8 mouse cellular contexts compared by ENCODE assay signal in the genomic region with DNA sequence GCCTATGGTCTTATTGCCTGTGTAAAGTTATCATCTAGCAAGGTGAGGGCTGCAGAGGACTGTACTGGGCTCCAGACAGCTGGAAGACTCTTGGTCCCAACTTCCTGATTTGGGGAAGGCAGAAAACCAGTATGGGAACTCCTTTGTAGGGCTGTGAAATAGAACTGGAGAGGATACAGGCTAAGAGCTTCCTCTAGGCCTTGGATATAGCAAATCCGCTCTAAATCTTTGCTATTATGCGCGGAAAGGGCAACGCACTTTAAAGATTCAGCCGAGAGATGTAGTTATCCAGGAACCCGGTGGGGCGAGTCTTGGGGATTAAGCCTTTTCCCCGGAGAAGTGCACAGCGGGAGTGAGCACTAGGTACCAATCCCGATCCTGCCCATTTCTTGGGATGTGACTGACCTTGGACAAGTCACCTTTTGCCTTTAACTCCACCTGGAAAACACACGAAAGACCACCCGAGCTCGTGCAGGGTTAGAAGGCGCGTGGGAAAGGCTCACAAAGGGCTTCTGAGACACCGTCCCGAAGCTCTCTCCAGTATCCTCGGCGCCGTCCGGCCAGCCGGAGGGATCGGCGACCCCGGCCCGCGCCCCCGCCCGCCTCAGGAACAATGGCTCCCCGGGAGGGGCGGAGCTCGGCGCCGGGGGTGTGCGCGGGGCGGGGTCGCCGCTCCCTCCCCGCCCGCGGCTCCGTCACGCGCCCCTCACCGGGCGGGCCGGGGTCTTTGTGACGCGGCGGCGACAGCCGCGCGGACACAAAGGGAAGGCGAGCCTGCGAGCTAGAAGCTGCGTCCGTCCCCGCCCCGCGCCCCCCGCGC. TPM values are rescaled to one million over a fixed set of nuclear protein-coding genes. Genes with fewer than 3 reads are reported as not detected.
DNase-seq lines count a peak whose midpoint lies in the region; ATAC-seq and TF ChIP-seq lines count a peak whose summit lies in the region.

Gene Tmeff1 (plus strand): TSS at position 754 of the 820 bp plus-strand sequence.

- peak; percentile 5 for DNase-seq in cerebellum, adult 8-10 months
- DNase-seq in cerebellum, adult 11-12 months: no peak
- peak; percentile 86 for DNase-seq in ZHBTc4 (ENCODE audit: low read depth, low spot score)
- DNase-seq in forebrain, embryonic 14.5 days (ENCODE audit: low spot score): peak; percentile 86
- peak; percentile 84 for DNase-seq in intestine, embryonic 14.5 days (ENCODE audit: low spot score)
- DNase-seq in limb, embryonic 14.5 days (ENCODE audit: low spot score): peak; percentile 67

- WGBS in forebrain, embryonic 14.5 days: under 1% methylated on average over 49 of the region's 64 CpGs
- under 1% methylated on average over 38 of the region's 64 CpGs for WGBS in intestine, embryonic 14.5 days
- under 1% methylated on average over 31 of the region's 64 CpGs for whole genome bisulfite sequencing in limb, embryonic 14.5 days

- H3ac ChIP-seq in myocyte (ENCODE audit: control insufficient read depth, insufficient read length): peak within 1 kb of the TSS; percentile 29

- peak; percentile 87 for ATAC-seq in forebrain, embryonic 14.5 days
- peak; percentile 78 for ATAC-seq in intestine, embryonic 14.5 days (replicated peaks; ENCODE audit: low FRiP score, low TSS enrichment, low read depth)
- peak; percentile 86 for ATAC-seq in limb, embryonic 14.5 days (ENCODE audit: low FRiP score, low read depth)
- no peak for ATAC-seq in erythroid progenitor cell, adult 5-6 weeks (replicated peaks; ENCODE audit: low FRiP score, poor library complexity, severe bottlenecking)

- H3K9me3 ChIP-seq in forebrain, embryonic 14.5 days (replicated peaks; ENCODE audit: control insufficient read depth, low read length): no peaks in the 10 kb centered on the region
- H3K9me3 ChIP-seq in intestine, embryonic 14.5 days (ENCODE audit: control insufficient read depth, low read length): no peaks in the 10 kb centered on the region
- no peaks in the 10 kb centered on the region for H3K9me3 ChIP-seq in limb, embryonic 14.5 days (ENCODE audit: control insufficient read depth, low read length)

- 0 out of 2 replicates have a peak, but pooled peaks have one; percentile 56 for TF ChIP-seq POLR2A in limb, embryonic 14.5 days (IDR thresholded peaks at IDR 0.05; ENCODE audit: borderline replicate concordance, extremely low read depth, insufficient read depth, insufficient read length)
- TF ChIP-seq POLR2A in myocyte (IDR thresholded peaks at IDR 0.05; ENCODE audit: insufficient read length, low read depth): peak; percentile 37

- H3K4me3 ChIP-seq in forebrain, embryonic 14.5 days (ENCODE audit: low read depth, low read length): peak within 1 kb of the TSS; percentile 90
- peak within 1 kb of the TSS; percentile 82 for H3K4me3 ChIP-seq in intestine, embryonic 14.5 days (ENCODE audit: low read depth, low read length)
- peak within 1 kb of the TSS; percentile 89 for H3K4me3 ChIP-seq in limb, embryonic 14.5 days (replicated peaks; ENCODE audit: low read length)
- H3K4me3 ChIP-seq in myocyte: peak within 1 kb of the TSS; percentile 62

- H3K9ac ChIP-seq in forebrain, embryonic 14.5 days (ENCODE audit: low read length): peak within 1 kb of the TSS; percentile 98
- H3K9ac ChIP-seq in intestine, embryonic 14.5 days (ENCODE audit: low read length): peak within 1 kb of the TSS; percentile 94
- H3K9ac ChIP-seq in limb, embryonic 14.5 days (ENCODE audit: low read depth, low read length, severe bottlenecking): peak within 1 kb of the TSS; percentile 97

- H3K4me1 ChIP-seq in forebrain, embryonic 14.5 days (ENCODE audit: control insufficient read depth, insufficient read depth, low read length): peaks cover 18% of the 10 kb centered on the region; the same call in 1 of the 2 replicates
- 0 out of 2 replicates have a peak, but pooled peaks cover 9% of the 10 kb centered on the region for H3K4me1 ChIP-seq in intestine, embryonic 14.5 days (replicated peaks; ENCODE audit: control insufficient read depth, insufficient read depth, low read length)
- H3K4me1 ChIP-seq in limb, embryonic 14.5 days (ENCODE audit: control insufficient read depth, insufficient read depth, low read length): peaks cover 7% of the 10 kb centered on the region

- peak within 1 kb of the TSS; percentile 98 for H3K27ac ChIP-seq in forebrain, embryonic 14.5 days (ENCODE audit: low read depth, low read length)
- H3K27ac ChIP-seq in intestine, embryonic 14.5 days (ENCODE audit: low read depth): peak within 1 kb of the TSS; percentile 95
- H3K27ac ChIP-seq in limb, embryonic 14.5 days (replicated peaks; ENCODE audit: low read depth, low read length): peak within 1 kb of the TSS; percentile 93

- H3K36me3 ChIP-seq in forebrain, embryonic 14.5 days (ENCODE audit: control insufficient read depth, insufficient read depth, low read length): 0 out of 2 replicates have a peak, but pooled peaks cover 3% of the 10 kb centered on the region
- H3K36me3 ChIP-seq in intestine, embryonic 14.5 days (ENCODE audit: control insufficient read depth, insufficient read depth, low read length): no peaks in the 10 kb centered on the region
- peaks cover 2% of the 10 kb centered on the region; the same call in 1 of the 2 replicates for H3K36me3 ChIP-seq in limb, embryonic 14.5 days (ENCODE audit: control insufficient read depth, insufficient read depth, low read length)
- H3K36me3 ChIP-seq in myocyte (ENCODE audit: control insufficient read depth, insufficient read depth): no peaks in the 10 kb centered on the region

- peak within 1 kb of the TSS; percentile 87 for H3K4me2 ChIP-seq in forebrain, embryonic 14.5 days (ENCODE audit: low read length)
- H3K4me2 ChIP-seq in intestine, embryonic 14.5 days (ENCODE audit: low read length): peak within 1 kb of the TSS; percentile 67
- H3K4me2 ChIP-seq in limb, embryonic 14.5 days (replicated peaks; ENCODE audit: low read depth, low read length, severe bottlenecking): peak within 1 kb of the TSS; percentile 80
- peak within 1 kb of the TSS; percentile 70 for H3K4me2 ChIP-seq in myocyte (ENCODE audit: low read depth)

- peaks cover 32% of the 10 kb centered on the region for H3K79me2 ChIP-seq in myocyte (ENCODE audit: control insufficient read depth, insufficient read depth)

- H3K27me3 ChIP-seq in forebrain, embryonic 14.5 days (replicated peaks; ENCODE audit: control insufficient read depth, insufficient read depth, low read length): no peaks in the 10 kb centered on the region
- H3K27me3 ChIP-seq in intestine, embryonic 14.5 days (replicated peaks; ENCODE audit: control insufficient read depth, insufficient read depth, low read length): no peaks in the 10 kb centered on the region
- no peaks in the 10 kb centered on the region for H3K27me3 ChIP-seq in limb, embryonic 14.5 days (ENCODE audit: control insufficient read depth, insufficient read depth, low read length)
- no peaks in the 10 kb centered on the region for H3K27me3 ChIP-seq in myocyte (ENCODE audit: control insufficient read depth, insufficient read depth, insufficient read length)

TF ChIP-seq in myocyte, 11 proteins besides CTCF, POLR2A, EP300 and RAD21:
- no peak for TF ChIP-seq TCF3 (IDR thresholded peaks at IDR 0.05; ENCODE audit: insufficient read length, low read depth)
- no peak for TF ChIP-seq MYOD1 (IDR thresholded peaks at IDR 0.05; ENCODE audit: control insufficient read depth in 1 of 3, insufficient read length in 2 of 3, low read depth in 2 of 3)
- no peak for TF ChIP-seq E2F4 (IDR thresholded peaks at IDR 0.05; ENCODE audit: insufficient read depth)
- no peak for TF ChIP-seq USF1 (IDR thresholded peaks at IDR 0.05; ENCODE audit: low read depth)
- no peak for TF ChIP-seq REST (IDR thresholded peaks at IDR 0.05; ENCODE audit: insufficient read depth, insufficient read length)
- no peak for TF ChIP-seq CEBPB (IDR thresholded peaks at IDR 0.05; ENCODE audit: insufficient read depth, poor library complexity, severe bottlenecking)
TF ChIP-seq in myocyte: peak in this region for 0.

RNA-seq across cellular contexts. Expression of gene Tmeff1, which starts in this region (rescaled TPM):
- 126 and 168 TPM in 2 replicates for polyA plus RNA-seq in forebrain, embryonic 14.5 days (2014; fragmentation: Nextera tagmentation; extraction: Ambion mirVana)
- 49.8 and 64.5 TPM in 2 replicates for polyA plus RNA-seq in intestine, embryonic 14.5 days (2014; fragmentation: Nextera tagmentation; extraction: Ambion mirVana)
- 65.3 and 71.7 TPM in 2 replicates for polyA plus RNA-seq in limb, embryonic 14.5 days (2012; rRNA removed)
- polyA plus RNA-seq in limb, embryonic 14.5 days (2014; fragmentation: Nextera tagmentation; extraction: Ambion mirVana): 55.4 and 72.7 TPM in 2 replicates
- 19.6 TPM for polyA plus RNA-seq in myocyte (2012; fragmentation: generic; extraction: Trizol)
- total RNA-seq in erythroid progenitor cell, adult 5-6 weeks (2015; ENCODE audit: low replicate concordance): not detected in 2 replicates
- not detected in 2 replicates for total RNA-seq in erythroid progenitor cell, adult 5-6 weeks (2017; ENCODE audit: low replicate concordance)
